Mouse (Mus musculus) forelimb bud, embryonic 11.5 days (tissue): ENCODE results near the gene Ror2.

Experiments used
- DNase-seq: peaks from one replicate; pipeline ENCODE4 v3.0.0-alpha.2; 2012; ENCODE audit warnings: low read depth, low spot score

Ror2 gene

DNA sequence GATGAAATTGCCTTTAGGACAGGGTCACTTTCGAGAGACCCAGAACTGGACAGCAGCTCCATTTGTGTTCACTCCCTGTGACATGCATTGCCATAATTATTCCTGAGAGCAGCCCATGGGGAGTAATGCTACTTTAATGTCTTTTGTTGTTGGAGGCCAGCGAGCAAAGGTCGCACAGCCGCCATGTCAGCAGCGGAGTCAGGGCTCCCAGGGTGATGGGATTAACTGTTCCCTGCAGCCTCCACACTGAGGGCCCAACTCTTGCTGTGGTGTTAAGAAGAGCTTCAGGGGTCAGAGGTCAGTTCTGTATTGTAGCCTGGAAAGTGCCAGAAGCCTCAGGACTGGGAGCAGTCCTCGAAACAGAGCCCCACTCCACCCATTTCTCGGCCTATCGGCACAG lies 217.5 kb downstream of the Ror2 start:
- no peak for DNase-seq

DNA sequence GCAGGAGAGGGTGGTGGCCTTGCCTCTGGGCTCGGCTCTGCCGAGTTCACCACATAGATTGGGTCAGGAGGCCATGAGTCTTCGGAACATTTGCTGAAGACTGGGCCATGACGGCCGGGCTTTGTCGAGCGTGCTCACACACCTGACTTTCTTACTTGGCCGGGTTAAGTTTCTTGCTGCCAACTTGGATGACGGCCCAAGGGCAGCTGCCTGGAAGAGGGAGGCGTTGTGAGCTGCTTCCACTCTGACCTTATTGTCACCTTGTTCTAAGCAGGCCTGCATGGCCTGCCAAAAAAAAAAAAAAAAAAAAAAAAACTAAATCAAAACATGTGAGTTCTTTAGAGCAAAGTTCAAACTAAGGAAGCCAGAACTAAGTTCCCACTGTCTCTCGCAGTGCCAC lies 218.0 kb downstream of the Ror2 start:
- no peak for DNase-seq

DNA sequence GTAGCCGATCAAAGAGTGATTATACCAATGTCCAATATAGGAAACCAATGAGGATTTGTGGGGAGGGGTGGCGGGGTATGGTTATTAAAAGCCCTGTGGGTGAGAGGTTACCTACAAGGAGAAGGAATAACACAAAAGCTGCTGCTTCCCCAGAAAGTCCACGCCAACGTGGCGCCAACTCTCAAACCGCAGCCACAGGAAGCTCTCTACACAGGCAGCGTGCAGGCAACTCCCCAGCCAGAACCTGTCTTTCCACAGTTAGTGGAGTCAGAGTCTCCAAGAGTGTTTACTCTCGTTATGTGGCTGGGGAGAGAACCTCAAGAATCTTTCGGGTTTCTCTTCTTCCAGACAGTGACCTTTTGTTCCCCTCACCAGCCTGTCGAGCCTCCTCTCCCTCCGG lies 220.8 kb downstream of the Ror2 start:
- no peak for DNase-seq

DNA sequence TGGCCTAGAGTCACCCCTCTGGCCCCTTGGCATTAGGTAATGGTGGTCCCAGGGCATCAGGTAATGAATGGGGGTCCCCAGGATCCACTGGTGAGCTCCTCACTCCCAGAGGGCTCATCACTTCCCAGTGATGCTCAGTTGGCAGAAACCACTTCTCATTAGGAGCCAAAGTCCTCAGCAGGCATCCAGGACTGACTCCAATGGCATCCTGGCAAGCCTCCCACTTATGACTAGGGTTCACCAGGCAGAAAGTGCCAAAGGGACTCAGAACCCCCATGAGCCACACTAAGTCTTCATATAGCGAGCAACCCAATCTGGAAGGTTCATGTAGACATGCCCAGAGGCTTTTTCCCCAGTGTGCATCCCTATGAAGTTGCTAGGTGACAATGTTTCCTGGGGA lies 221.2 kb downstream of the Ror2 start:
- DNase-seq: no peak
